Mouse (Mus musculus): Measurements from ENCODE around the gene Gm10720. TPM values are rescaled to one million over a fixed set of nuclear protein-coding genes. Genes with fewer than 3 reads are reported as not detected.
A peak's percentile ranks its signal among the peaks of the same experiment; 100 is the strongest.
"Not testable (repeated sequence)": the region's sequence is repeated elsewhere in the genome, so short reads cannot be mapped to it uniquely, and the experiment has no call there.

The Gm10720 gene
- total and polyA plus RNA-seq, 2 experiments from 2014 or later = not detected

GRCm38 (mm10) chr9:3030677-3031318 is 15.3 kb downstream of the Gm10720 start:
- not testable (repeated sequence) for H3K9me3 ChIP-seq (replicated peaks; ENCODE audit: control insufficient read depth, low read length); H3K36me3 ChIP-seq (replicated peaks; ENCODE audit: control insufficient read depth, insufficient read depth, low read length); H3K27ac ChIP-seq (ENCODE audit: low read depth); H3K4me3 ChIP-seq (ENCODE audit: low read depth, low read length); H3K4me2 ChIP-seq (ENCODE audit: low read depth, low read length); H3K27me3 ChIP-seq (ENCODE audit: control insufficient read depth, insufficient read depth, low read length); H3K4me1 ChIP-seq (ENCODE audit: control insufficient read depth, insufficient read depth); H3K9ac ChIP-seq (replicated peaks; ENCODE audit: low read depth, low read length)
- ATAC-seq (ENCODE audit: insufficient read depth, low read depth) (0 out of 2 replicates have a peak, but pooled peaks have one; percentile 22), DNase-seq (ENCODE audit: low spot score) (peak; percentile 81)
- whole genome bisulfite sequencing = 56% methylated on average over 2 of the region's 10 CpGs

- not testable (repeated sequence) for H3K27me3 ChIP-seq (ENCODE audit: control insufficient read depth, insufficient read depth, low read length); H3K9ac ChIP-seq (replicated peaks; ENCODE audit: low read depth, low read length); H3K4me1 ChIP-seq (ENCODE audit: control insufficient read depth, insufficient read depth); DNase-seq (ENCODE audit: low spot score); H3K9me3 ChIP-seq (replicated peaks; ENCODE audit: control insufficient read depth, low read length); H3K4me2 ChIP-seq (ENCODE audit: low read depth, low read length); H3K27ac ChIP-seq (ENCODE audit: low read depth); H3K36me3 ChIP-seq (replicated peaks; ENCODE audit: control insufficient read depth, insufficient read depth, low read length); ATAC-seq (ENCODE audit: insufficient read depth, low read depth); H3K4me3 ChIP-seq (ENCODE audit: low read depth, low read length)
- no CpG with 5 or more reads among the region's 8 CpGs for WGBS
Observed at GRCm38 (mm10) chr9:3034299-3034698, 18.8 kb downstream of the Gm10720 start, which contains the start of gene Gm17535. Gene Gm17535 (plus strand): TSS chr9:3034599.

- H3K27ac ChIP-seq (ENCODE audit: low read depth); H3K27me3 ChIP-seq (ENCODE audit: control insufficient read depth, insufficient read depth, low read length); DNase-seq (ENCODE audit: low spot score); H3K36me3 ChIP-seq (replicated peaks; ENCODE audit: control insufficient read depth, insufficient read depth, low read length); H3K4me1 ChIP-seq (ENCODE audit: control insufficient read depth, insufficient read depth); ATAC-seq (ENCODE audit: insufficient read depth, low read depth); H3K4me2 ChIP-seq (ENCODE audit: low read depth, low read length); H3K9me3 ChIP-seq (replicated peaks; ENCODE audit: control insufficient read depth, low read length); H3K9ac ChIP-seq (replicated peaks; ENCODE audit: low read depth, low read length); H3K4me3 ChIP-seq (ENCODE audit: low read depth, low read length): not testable (repeated sequence)
- 70% methylated on average over 6 of the region's 8 CpGs for WGBS
Observed at GRCm38 (mm10) chr9:3036577-3036976, 21.1 kb downstream of the Gm10720 start, which contains the start of gene Gm10715. Gene Gm10715 (plus strand): TSS chr9:3036877.

- not testable (repeated sequence) for H3K9ac ChIP-seq (replicated peaks; ENCODE audit: low read depth, low read length); ATAC-seq (ENCODE audit: insufficient read depth, low read depth); H3K4me3 ChIP-seq (ENCODE audit: low read depth, low read length); H3K4me1 ChIP-seq (ENCODE audit: control insufficient read depth, insufficient read depth); H3K36me3 ChIP-seq (replicated peaks; ENCODE audit: control insufficient read depth, insufficient read depth, low read length); DNase-seq (ENCODE audit: low spot score); H3K9me3 ChIP-seq (replicated peaks; ENCODE audit: control insufficient read depth, low read length); H3K27ac ChIP-seq (ENCODE audit: low read depth); H3K27me3 ChIP-seq (ENCODE audit: control insufficient read depth, insufficient read depth, low read length); H3K4me2 ChIP-seq (ENCODE audit: low read depth, low read length)
- WGBS = 51% methylated on average over 4 of the region's 4 CpGs
Observed at GRCm38 (mm10) chr9:3038161-3038560, 22.7 kb downstream of the Gm10720 start.

Small RNA genes lying within 50 kb of the gene (microRNA-seq; reads per million reads assigned to microRNA genes)
- not detected for gene Mir101c

Other genes with a start within 250 kb of the Gm10720 start
- gene Gm10722, start 14.7 kb upstream of the Gm10720 start, total RNA-seq (2014; rRNA removed; ENCODE audit: low replicate concordance) = not detected in 2 replicates
- gene Gm10722, start 14.7 kb upstream of the Gm10720 start, polyA plus RNA-seq (2015; fragmentation: Nextera tagmentation; extraction: Ambion mirVana) = not detected in 2 replicates
- gene Gm11168, start 12.3 kb upstream of the Gm10720 start, total RNA-seq (2014; rRNA removed; ENCODE audit: low replicate concordance) = not detected in 2 replicates
- gene Gm11168, start 12.3 kb upstream of the Gm10720 start, polyA plus RNA-seq (2015; fragmentation: Nextera tagmentation; extraction: Ambion mirVana) = not detected in 2 replicates
- not detected in 2 replicates for gene Gm10721, start 2.5 kb upstream of the Gm10720 start, total RNA-seq (2014; rRNA removed; ENCODE audit: low replicate concordance)
- not detected in 2 replicates for gene Gm10721, start 2.5 kb upstream of the Gm10720 start, polyA plus RNA-seq (2015; fragmentation: Nextera tagmentation; extraction: Ambion mirVana)
- gene Gm10719, start 1.8 kb downstream of the Gm10720 start, total RNA-seq (2014; rRNA removed; ENCODE audit: low replicate concordance) = not detected in 2 replicates
- gene Gm10719, start 1.8 kb downstream of the Gm10720 start, polyA plus RNA-seq (2015; fragmentation: Nextera tagmentation; extraction: Ambion mirVana) = 0.19 TPM in 1 of 2 replicates, not detected in the other
- not detected in 2 replicates for gene Gm10718, start 7.9 kb downstream of the Gm10720 start, total RNA-seq (2014; rRNA removed; ENCODE audit: low replicate concordance)
- gene Gm10718, start 7.9 kb downstream of the Gm10720 start, polyA plus RNA-seq (2015; fragmentation: Nextera tagmentation; extraction: Ambion mirVana) = 0.38 and 0.87 TPM in 2 replicates
- gene Gm10717, start 9.8 kb downstream of the Gm10720 start, total RNA-seq (2014; rRNA removed; ENCODE audit: low replicate concordance) = not detected in 2 replicates
- 0.29 and 0.38 TPM in 2 replicates for gene Gm10717, start 9.8 kb downstream of the Gm10720 start, polyA plus RNA-seq (2015; fragmentation: Nextera tagmentation; extraction: Ambion mirVana)
- not detected in 2 replicates for gene Gm17535, start 18.9 kb downstream of the Gm10720 start, total RNA-seq (2014; rRNA removed; ENCODE audit: low replicate concordance)
- gene Gm17535, start 18.9 kb downstream of the Gm10720 start, polyA plus RNA-seq (2015; fragmentation: Nextera tagmentation; extraction: Ambion mirVana) = not detected in 2 replicates
- not detected in 2 replicates for gene Gm10715, start 21.2 kb downstream of the Gm10720 start, total RNA-seq (2014; rRNA removed; ENCODE audit: low replicate concordance)
- gene Gm10715, start 21.2 kb downstream of the Gm10720 start, polyA plus RNA-seq (2015; fragmentation: Nextera tagmentation; extraction: Ambion mirVana) = not detected in 2 replicates

Data from heart, postnatal 0 days (tissue).